Mouse (Mus musculus) ES-E14 (cell line): Measurements from ENCODE around the gene Tia1.

Source experiments
- MAFK ChIP-seq: IDR thresholded peaks from 2 replicates; pipeline ENCODE4 v1.6.1; 2014; ENCODE audit warnings: mild to moderate bottlenecking, low read depth, low read length, inconsistent platforms; ENCODE audit not compliant: insufficient read depth
- ZC3H11A ChIP-seq: IDR thresholded peaks from 2 replicates; pipeline ENCODE4 v1.6.1; 2012; ENCODE audit warnings: low read depth, mild to moderate bottlenecking, inconsistent platforms, low read length, borderline replicate concordance
- ZNF384 ChIP-seq: IDR thresholded peaks from 2 replicates; pipeline ENCODE4 v1.6.1; 2012; ENCODE audit warnings: low read depth, low read length, inconsistent platforms

- TF ChIP-seq MAFK = no peak
- no peak for TF ChIP-seq ZNF384
- TF ChIP-seq ZC3H11A = no peak
These were observed 29.7 kb downstream of the Tia1 start for GRCm38 (mm10) chr6:86433696-86434095.
